ENCODE assay signal across 8 mouse cellular contexts in genomic region chr6:146633629-146634014, GRCm38 (mm10). TPM values are rescaled to one million over a fixed set of nuclear protein-coding genes. Genes with fewer than 3 reads are reported as not detected.
A peak's percentile ranks its signal among the peaks of the same experiment; 100 is the strongest.
DNase-seq lines count a peak whose midpoint lies in the region; TF ChIP-seq lines count a peak whose summit lies in the region.

No protein-coding gene starts in this region.

- peak overlapping the region; percentile 95 for H3K4me3 ChIP-seq in thymus, adult 2 months (ENCODE audit: control insufficient read depth, insufficient read depth, low read length)
- H3K4me3 ChIP-seq in layer of hippocampus, adult 2 months = peak overlapping the region; percentile 73
- H3K4me3 ChIP-seq in lung, adult 2 months (replicated peaks; ENCODE audit: extremely low read depth, low read depth, low read length) = peak overlapping the region; percentile 81

- H3K4me1 ChIP-seq in thymus, adult 2 months (replicated peaks; ENCODE audit: control insufficient read depth, insufficient read depth, low read length) = peaks cover 15% of the 10 kb centered on the region
- peaks cover 6% of the 10 kb centered on the region; the same call in 1 of the 2 replicates for H3K4me1 ChIP-seq in lung, adult 2 months (ENCODE audit: control insufficient read depth, insufficient read depth, low read length)

- no peak for DNase-seq in thymus, adult 2 months
- DNase-seq in thymus, postnatal 0 days (ENCODE audit: low spot score) = no peak
- peak; percentile 28 for DNase-seq in fat pad, adult 2 months (ENCODE audit: extremely low read depth, low read depth, low spot score)
- peak; percentile 30 for DNase-seq in heart, postnatal 4 days
- peak; percentile 53 to 59 for DNase-seq in layer of hippocampus, adult 2 months (ENCODE audit: low spot score in 2 of 2)
- no peak for DNase-seq in lung, adult 2 months
- peak; percentile 31 for DNase-seq in right cerebral cortex, postnatal 14 days
- DNase-seq in gastrocnemius, postnatal 25 days = no peak

- no peak for TF ChIP-seq POLR2A in thymus, adult 2 months (IDR thresholded peaks at IDR 0.05; ENCODE audit: control insufficient read depth, extremely low read depth, insufficient read depth, low read length, poor library complexity)
- no peak for TF ChIP-seq POLR2A in lung, adult 2 months (IDR thresholded peaks at IDR 0.05; ENCODE audit: borderline replicate concordance, extremely low read depth, low read depth, low read length)

- 22% methylated on average over 14 of the region's 14 CpGs for WGBS in thymus, adult 2 months
- 5% methylated on average over 14 of the region's 14 CpGs for WGBS in lung, adult 2 months

- H3K27ac ChIP-seq in thymus, adult 2 months (ENCODE audit: control insufficient read depth, insufficient read depth, low read length) = no peak overlapping the region
- peak overlapping the region; percentile 99 for H3K27ac ChIP-seq in layer of hippocampus, adult 2 months

- H3K27me3 ChIP-seq in thymus, adult 2 months (ENCODE audit: control insufficient read depth, insufficient read depth, low read length) = no peaks in the 10 kb centered on the region

- no peaks in the 10 kb centered on the region for H3K36me3 ChIP-seq in thymus, adult 2 months (ENCODE audit: control insufficient read depth, insufficient read depth, low read length)

- no peak for TF ChIP-seq CTCF in thymus, adult 2 months (IDR thresholded peaks at IDR 0.05; ENCODE audit: borderline replicate concordance, control insufficient read depth, extremely low read depth, insufficient read depth, low read length, poor library complexity)
- no peak for TF ChIP-seq CTCF in layer of hippocampus, adult 2 months (conservative IDR thresholded peaks at IDR 0.05)
- no peak for TF ChIP-seq CTCF in lung, adult 2 months (IDR thresholded peaks at IDR 0.05; ENCODE audit: insufficient read depth, low read length)

RNA-seq across cellular contexts. Expression of gene Med21, which starts 8.7 kb away (rescaled TPM):
- 35.4 and 38.8 TPM in 2 replicates for polyA plus RNA-seq in thymus, adult 2 months (2012; rRNA removed)
- polyA plus RNA-seq in thymus, postnatal 0 days (2015; fragmentation: Nextera tagmentation; extraction: Ambion mirVana) = 115 and 122 TPM in 2 replicates
- total RNA-seq in heart, postnatal 4 days (2021) = 10 to 100 TPM; 64.0 to 67.8 TPM
- 10 to 100 TPM; 42.8 to 44.7 TPM for total RNA-seq in layer of hippocampus, adult 2 months (2021)
- 18.0 and 25.1 TPM in 2 replicates for polyA plus RNA-seq in lung, adult 2 months (2012; rRNA removed)
- 10 to 100 TPM; 37.6 to 37.7 TPM for total RNA-seq in gastrocnemius, postnatal 25 days (2021)

RNA-seq across cellular contexts. Expression of gene Tm7sf3, which starts 9.0 kb away (rescaled TPM):
- polyA plus RNA-seq in thymus, adult 2 months (2012; rRNA removed) = 8.4 and 9.6 TPM in 2 replicates
- polyA plus RNA-seq in thymus, postnatal 0 days (2015; fragmentation: Nextera tagmentation; extraction: Ambion mirVana) = 19.0 and 22.4 TPM in 2 replicates
- 10 to 100 TPM; 25.4 to 25.5 TPM for total RNA-seq in heart, postnatal 4 days (2021)
- 10 to 100 TPM; 40.3 to 43.3 TPM for total RNA-seq in layer of hippocampus, adult 2 months (2021)
- polyA plus RNA-seq in lung, adult 2 months (2012; rRNA removed) = 15.8 and 20.2 TPM in 2 replicates
- 1 to 10 TPM; 7.3 to 9.5 TPM for total RNA-seq in gastrocnemius, postnatal 25 days (2021)

RNA-seq across cellular contexts. Expression of gene Ints13, which starts 56.0 kb away (rescaled TPM):
- 37.3 and 44.0 TPM in 2 replicates for polyA plus RNA-seq in thymus, adult 2 months (2012; rRNA removed)
- 110 and 111 TPM in 2 replicates for polyA plus RNA-seq in thymus, postnatal 0 days (2015; fragmentation: Nextera tagmentation; extraction: Ambion mirVana)
- total RNA-seq in heart, postnatal 4 days (2021) = 10 to 100 TPM; 28.4 to 35.0 TPM
- 10 to 100 TPM; 46.8 to 51.1 TPM for total RNA-seq in layer of hippocampus, adult 2 months (2021)
- polyA plus RNA-seq in lung, adult 2 months (2012; rRNA removed) = 10.0 and 13.1 TPM in 2 replicates
- 10 to 100 TPM; 12.9 to 13.6 TPM for total RNA-seq in gastrocnemius, postnatal 25 days (2021)

RNA-seq across cellular contexts. Expression of gene Fgfr1op2, which starts 56.6 kb away (rescaled TPM):
- 156 and 184 TPM in 2 replicates for polyA plus RNA-seq in thymus, adult 2 months (2012; rRNA removed)
- 216 and 219 TPM in 2 replicates for polyA plus RNA-seq in thymus, postnatal 0 days (2015; fragmentation: Nextera tagmentation; extraction: Ambion mirVana)
- 10 to 100 TPM; 63.8 to 66.8 TPM for total RNA-seq in heart, postnatal 4 days (2021)
- 100 to 1,000 TPM; 103 to 109 TPM for total RNA-seq in layer of hippocampus, adult 2 months (2021)
- polyA plus RNA-seq in lung, adult 2 months (2012; rRNA removed) = 54.3 and 87.8 TPM in 2 replicates
- total RNA-seq in gastrocnemius, postnatal 25 days (2021) = 10 to 100 TPM; 46.0 to 46.4 TPM

Comparison
In these comparisons a context has a peak if more than half of its experiments do, and no peak if none do; other contexts are left out.
1. DNase-seq: peak in fat pad, adult 2 months (single experiment), heart, postnatal 4 days (single experiment), layer of hippocampus, adult 2 months (2 of 2) and right cerebral cortex, postnatal 14 days (single experiment); none in thymus, adult 2 months (single experiment), thymus, postnatal 0 days (single experiment), lung, adult 2 months (single experiment) and gastrocnemius, postnatal 25 days (single experiment).
2. Peak in every context shown above with its lines, with median percentiles within 50 percentile points of each other: H3K4me3 ChIP-seq.